10 mouse cellular contexts compared by ENCODE assay signal in the genomic region with DNA sequence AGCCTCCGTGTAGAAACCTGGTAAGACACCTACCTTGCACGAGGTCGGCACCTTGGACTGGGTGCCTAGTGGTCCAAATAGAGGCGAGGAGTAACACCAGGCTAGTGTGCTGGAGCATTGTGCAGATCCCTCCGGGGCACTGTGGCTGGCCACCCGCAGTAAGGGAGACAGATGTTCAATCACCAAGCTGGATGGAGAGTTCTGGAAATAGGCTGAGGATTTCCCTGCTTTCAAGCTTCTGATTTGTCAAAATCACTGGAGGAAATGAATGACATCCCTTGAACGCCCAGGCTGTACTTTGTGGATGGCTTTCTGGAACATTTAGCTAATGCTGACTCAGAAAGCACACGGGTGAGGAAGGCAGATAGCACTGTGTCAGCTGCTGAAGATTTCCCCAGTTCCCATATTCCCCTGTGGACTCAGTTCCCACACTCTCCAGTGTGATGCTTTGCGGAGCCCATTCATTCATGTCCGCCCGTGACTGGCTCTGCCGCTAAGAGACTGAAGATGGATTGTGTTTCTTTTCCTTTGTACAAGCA. TPM values are rescaled to one million over a fixed set of nuclear protein-coding genes. Genes with fewer than 3 reads are reported as not detected.
A peak's percentile ranks its signal among the peaks of the same experiment; 100 is the strongest.
DNase-seq lines count a peak whose midpoint lies in the region; ATAC-seq lines count a peak whose summit lies in the region.
"Had no signal": no experiment of that assay in that cellular context is flagged by ENCODE, and none has a peak within 500 bp of the region (broad histone marks: within the 10 kb centered on the region; RNA-seq: fewer than 3 reads in every experiment).

A gene (minus strand): TSS at position 489 of the 539 bp plus-strand sequence.

- H3K27me3 ChIP-seq in embryonic facial prominence, embryonic 14.5 days (replicated peaks; ENCODE audit: control insufficient read depth, insufficient read depth, low read length): no peaks in the 10 kb centered on the region
- no peaks in the 10 kb centered on the region for H3K27me3 ChIP-seq in embryonic facial prominence, embryonic 10.5 days (replicated peaks; ENCODE audit: low read depth, poor library complexity, severe bottlenecking)
- H3K27me3 ChIP-seq in intestine, embryonic 15.5 days (replicated peaks): no peaks in the 10 kb centered on the region
- H3K27me3 ChIP-seq in lung, embryonic 16.5 days (ENCODE audit: control insufficient read depth, insufficient read depth, low read depth, low read length): no peaks in the 10 kb centered on the region

- no peak within 1 kb of the TSS for H3K4me3 ChIP-seq in embryonic facial prominence, embryonic 14.5 days (ENCODE audit: low read depth, low read length)
- H3K4me3 ChIP-seq in embryonic facial prominence, embryonic 10.5 days: no peak within 1 kb of the TSS
- H3K4me3 ChIP-seq in intestine, embryonic 15.5 days (replicated peaks): no peak within 1 kb of the TSS
- H3K4me3 ChIP-seq in lung, embryonic 16.5 days (ENCODE audit: low read length): peak within 1 kb of the TSS; percentile 32

- no peak within 1 kb of the TSS for H3K9ac ChIP-seq in embryonic facial prominence, embryonic 14.5 days (ENCODE audit: low read depth, low read length)
- no peak within 1 kb of the TSS for H3K9ac ChIP-seq in intestine, embryonic 15.5 days
- peak within 1 kb of the TSS; percentile 34 for H3K9ac ChIP-seq in lung, embryonic 16.5 days (ENCODE audit: low read length)

- no peak within 1 kb of the TSS for H3K4me2 ChIP-seq in embryonic facial prominence, embryonic 14.5 days (ENCODE audit: low read depth, low read length)
- H3K4me2 ChIP-seq in intestine, embryonic 15.5 days (replicated peaks): no peak within 1 kb of the TSS
- peak within 1 kb of the TSS; percentile 22 for H3K4me2 ChIP-seq in lung, embryonic 16.5 days (ENCODE audit: low read depth, low read length)

- no peak within 1 kb of the TSS for H3K27ac ChIP-seq in embryonic facial prominence, embryonic 14.5 days (replicated peaks; ENCODE audit: low read depth, low read length)
- H3K27ac ChIP-seq in embryonic facial prominence, embryonic 10.5 days (replicated peaks): no peak within 1 kb of the TSS
- H3K27ac ChIP-seq in intestine, embryonic 15.5 days: no peak within 1 kb of the TSS
- H3K27ac ChIP-seq in lung, embryonic 16.5 days (ENCODE audit: low read length): peak within 1 kb of the TSS; percentile 58

- WGBS in embryonic facial prominence, embryonic 14.5 days: 69% methylated on average over 12 of the region's 12 CpGs
- WGBS in embryonic facial prominence, embryonic 10.5 days: 82% methylated on average over 12 of the region's 12 CpGs
- WGBS in intestine, embryonic 15.5 days: 71% methylated on average over 12 of the region's 12 CpGs
- WGBS in lung, embryonic 16.5 days: 54% methylated on average over 12 of the region's 12 CpGs

- H3K9me3 ChIP-seq in embryonic facial prominence, embryonic 14.5 days (ENCODE audit: control insufficient read depth, low read length): no peaks in the 10 kb centered on the region
- no peaks in the 10 kb centered on the region for H3K9me3 ChIP-seq in embryonic facial prominence, embryonic 10.5 days
- no peaks in the 10 kb centered on the region for H3K9me3 ChIP-seq in intestine, embryonic 15.5 days
- H3K9me3 ChIP-seq in lung, embryonic 16.5 days (ENCODE audit: control insufficient read depth, low read length): no peaks in the 10 kb centered on the region

- no peak for ATAC-seq in embryonic facial prominence, embryonic 14.5 days (ENCODE audit: low read depth)
- no peak for ATAC-seq in intestine, embryonic 15.5 days
- peak; percentile 49 for ATAC-seq in lung, embryonic 16.5 days (ENCODE audit: low read depth)

- no peak for DNase-seq in embryonic facial prominence, embryonic 14.5 days (ENCODE audit: low spot score)
- DNase-seq in embryonic facial prominence, embryonic 10.5 days (ENCODE audit: low spot score): no peak
- DNase-seq in adrenal gland, postnatal 14 days: no peak
- no peak for DNase-seq in ovary, postnatal 10 days (ENCODE audit: low spot score)
- no peak for DNase-seq in layer of hippocampus, adult 11-12 months (ENCODE audit: low spot score)
- no peak for DNase-seq in left cerebral cortex, adult 18-20 months (ENCODE audit: low spot score in 2 of 2)
- DNase-seq: cerebellum, postnatal 36 days had no signal

- peaks cover 3% of the 10 kb centered on the region; the same call in 1 of the 2 replicates for H3K4me1 ChIP-seq in embryonic facial prominence, embryonic 14.5 days (ENCODE audit: control insufficient read depth, insufficient read depth, low read length)
- peaks cover 8% of the 10 kb centered on the region for H3K4me1 ChIP-seq in embryonic facial prominence, embryonic 10.5 days
- H3K4me1 ChIP-seq in intestine, embryonic 15.5 days (replicated peaks): peaks cover 22% of the 10 kb centered on the region
- H3K4me1 ChIP-seq in lung, embryonic 16.5 days (replicated peaks; ENCODE audit: control insufficient read depth, insufficient read depth, low read length): peaks cover 12% of the 10 kb centered on the region

- H3K36me3 ChIP-seq in embryonic facial prominence, embryonic 14.5 days (ENCODE audit: control insufficient read depth, insufficient read depth, low read length): no peaks in the 10 kb centered on the region
- no peaks in the 10 kb centered on the region for H3K36me3 ChIP-seq in embryonic facial prominence, embryonic 10.5 days (replicated peaks)
- H3K36me3 ChIP-seq in intestine, embryonic 15.5 days: no peaks in the 10 kb centered on the region
- H3K36me3 ChIP-seq in lung, embryonic 16.5 days (ENCODE audit: control insufficient read depth, insufficient read depth, low read length): no peaks in the 10 kb centered on the region

RNA-seq across cellular contexts. Expression of the gene that starts here (rescaled TPM):
- polyA plus RNA-seq in embryonic facial prominence, embryonic 14.5 days (2014; fragmentation: Nextera tagmentation; extraction: Ambion mirVana): 19.5 and 20.1 TPM in 2 replicates
- polyA plus RNA-seq in embryonic facial prominence, embryonic 10.5 days (2016; fragmentation: Nextera tagmentation; extraction: Ambion mirVana): 0.36 and 0.41 TPM in 2 replicates
- total RNA-seq in adrenal gland, postnatal 14 days (2021): 13.2 and 18.8 TPM in 2 replicates
- 12.7 and 18.3 TPM in 2 replicates for polyA plus RNA-seq in intestine, embryonic 15.5 days (2015; fragmentation: Nextera tagmentation; extraction: Ambion mirVana)
- 67.3 and 72.5 TPM in 2 replicates for polyA plus RNA-seq in lung, embryonic 16.5 days (2015; fragmentation: Nextera tagmentation; extraction: Ambion mirVana)
- 1 to 10 TPM; 1.5 to 1.6 TPM for total RNA-seq in left cerebral cortex, adult 18-20 months (2021)
- total RNA-seq: hematopoietic stem cell, adult 5-6 weeks had no signal
